Mouse (Mus musculus) splenic B cell, adult 2 months (primary cell): Measurements from ENCODE around the gene Atp2b1.

Source experiments
- DNase-seq: peaks from one replicate; pipeline ENCODE4 v3.0.0-alpha.2; 2011; ENCODE audit warnings: low read depth, low spot score
- H3K27me3 ChIP-seq: 2 replicates; pipeline ENCODE4 v1.6.1; 2012; ENCODE audit warnings: mild to moderate bottlenecking, low read length, moderate library complexity, mixed read lengths; ENCODE audit not compliant: control insufficient read depth, poor library complexity, insufficient read depth, severe bottlenecking
- H3K36me3 ChIP-seq: 2 replicates; pipeline ENCODE4 v1.6.1; 2012; ENCODE audit warnings: mild to moderate bottlenecking, low read length, moderate library complexity, mixed read lengths; ENCODE audit not compliant: control insufficient read depth, poor library complexity, insufficient read depth, severe bottlenecking

The Atp2b1 gene

DNA sequence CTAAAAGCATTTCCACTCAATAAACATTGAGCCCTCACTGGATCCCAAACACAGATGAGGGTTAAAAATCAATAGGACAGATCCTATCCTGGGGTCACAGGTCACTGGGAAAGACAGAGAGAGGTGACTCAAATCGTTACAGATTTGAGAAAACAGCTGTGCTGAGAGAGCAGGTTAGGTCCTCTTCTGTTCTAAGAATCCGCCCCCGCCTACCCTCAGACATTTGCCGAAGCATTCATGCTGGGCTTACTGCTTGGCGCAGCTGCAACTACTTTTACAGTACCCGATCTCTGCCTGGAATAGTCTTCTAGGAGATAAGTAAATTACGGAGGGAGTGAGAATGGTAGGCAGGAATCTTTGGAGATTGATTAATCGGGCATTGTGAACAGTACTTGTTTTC, 47.9 kb downstream of the Atp2b1 start:
- H3K36me3 ChIP-seq: no peaks in the 10 kb centered on the region
- H3K27me3 ChIP-seq: no peaks in the 10 kb centered on the region
- no peak for DNase-seq

DNA sequence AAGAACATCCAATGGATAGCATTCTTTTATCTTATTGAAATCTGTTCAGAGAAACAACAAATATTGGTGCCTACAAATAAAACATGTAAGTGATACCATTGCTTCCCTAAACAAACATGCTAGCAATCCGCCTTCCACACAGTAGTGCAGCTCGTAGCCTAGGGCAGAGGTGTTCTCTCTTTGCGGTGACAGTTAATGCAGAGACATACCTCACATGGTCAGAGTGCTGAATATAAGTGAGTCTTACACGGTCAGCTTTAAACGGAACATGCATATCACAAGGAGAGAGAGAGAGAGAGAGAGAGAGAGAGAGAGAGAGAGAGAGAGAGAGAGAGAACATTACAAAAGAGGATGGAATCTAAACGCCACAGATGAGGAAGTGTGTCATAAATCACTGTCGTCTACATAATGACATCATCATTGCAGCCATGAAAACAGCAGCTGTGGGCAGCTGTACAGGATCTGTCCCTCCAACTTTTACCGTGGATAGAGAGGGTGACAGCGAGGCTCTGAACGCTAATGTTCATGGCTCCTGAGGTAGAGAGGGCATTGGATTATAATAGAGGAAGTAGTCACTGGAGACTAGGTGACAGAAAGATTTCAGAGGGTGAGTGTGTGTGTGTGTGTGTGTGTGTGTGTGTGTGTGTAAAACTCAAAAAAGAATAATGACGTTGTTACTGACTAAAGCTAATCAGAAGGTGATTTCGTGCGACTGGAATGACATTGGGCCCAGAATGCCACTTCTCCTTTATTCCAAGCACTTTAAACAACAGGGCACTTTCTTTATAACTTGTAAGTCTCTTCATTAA, 52.4 kb downstream of the Atp2b1 start:
- Histone ChIP-seq H3K27me3 (no peaks in the 10 kb centered on the region), H3K36me3 (peaks cover 2% of the 10 kb centered on the region; the same call in 1 of the 2 replicates)
- peak; percentile 58 for DNase-seq

DNA sequence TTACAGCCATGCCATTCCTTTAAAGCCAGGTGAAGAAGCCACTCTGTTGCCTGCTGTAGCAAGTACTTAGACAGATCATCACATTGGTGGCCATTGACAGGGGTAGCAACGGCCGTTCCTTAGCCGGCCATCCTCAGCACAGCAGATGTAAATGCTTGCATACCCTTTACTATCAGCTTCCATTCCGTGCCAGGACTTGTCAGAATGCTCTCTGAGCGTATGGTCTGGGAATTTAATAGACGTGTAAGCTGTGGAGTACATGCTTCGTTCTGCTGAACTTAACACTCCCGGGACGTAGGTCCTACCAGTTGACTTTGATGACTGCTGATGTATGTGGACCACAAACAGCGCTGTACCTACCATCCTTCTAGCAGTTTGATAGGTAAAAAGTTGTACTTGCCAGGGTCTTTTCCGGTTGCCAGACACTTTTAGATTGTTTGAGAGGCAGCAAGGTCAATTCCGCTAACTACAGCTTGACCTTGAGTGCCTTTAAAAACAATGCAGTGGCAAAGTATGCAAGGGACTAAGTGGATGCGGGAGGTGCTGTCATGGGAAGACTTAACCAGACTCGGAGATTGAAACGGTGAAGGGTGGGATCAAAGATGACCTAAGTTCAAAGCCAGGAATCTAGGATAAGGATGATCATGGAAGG, 53.2 kb downstream of the Atp2b1 start:
- H3K27me3 ChIP-seq: no peaks in the 10 kb centered on the region
- DNase-seq: no peak
- H3K36me3 ChIP-seq: peaks cover 2% of the 10 kb centered on the region; the same call in 1 of the 2 replicates

DNA sequence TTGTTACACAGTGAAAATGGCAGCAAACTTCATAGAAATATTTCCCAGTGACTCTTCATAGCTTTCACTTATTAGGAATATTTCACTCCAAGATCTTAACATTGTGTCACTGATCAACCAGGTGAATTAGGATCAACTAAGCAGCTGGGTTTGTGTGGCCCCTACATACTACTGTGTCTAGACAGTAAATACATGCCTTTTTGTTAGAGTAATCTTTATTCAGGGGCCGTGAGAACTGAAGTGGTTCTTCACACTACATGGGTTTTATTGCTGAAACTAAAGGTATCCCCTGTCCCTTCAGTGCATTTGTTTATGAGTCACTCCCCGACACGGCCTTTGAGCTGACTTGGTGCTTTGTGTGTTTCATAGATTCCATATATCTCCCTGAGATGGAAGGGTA, 56.7 kb downstream of the Atp2b1 start:
- no peak for DNase-seq
- Histone ChIP-seq H3K36me3 (peaks cover 5% of the 10 kb centered on the region; the same call in 1 of the 2 replicates), H3K27me3 (no peaks in the 10 kb centered on the region)

DNA sequence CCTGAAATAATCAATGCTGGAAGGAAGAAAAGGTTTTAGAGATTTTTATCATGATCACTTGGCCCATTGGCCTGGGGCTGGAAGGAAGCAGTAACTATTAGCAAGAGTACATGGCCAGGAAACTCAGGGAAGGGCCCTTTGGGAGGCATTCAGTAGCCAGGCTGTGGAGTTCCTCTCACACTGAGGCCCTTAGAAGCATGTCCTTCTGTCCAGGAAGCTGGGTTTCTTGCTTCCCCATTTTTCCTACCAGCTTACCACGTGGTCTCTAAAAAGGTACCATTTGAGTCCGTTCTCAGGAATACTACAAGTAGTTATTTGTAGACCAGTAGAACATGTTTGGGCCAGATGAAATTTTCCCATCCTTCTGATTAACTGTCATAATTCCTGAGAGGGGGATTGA, 58.2 kb downstream of the Atp2b1 start:
- Histone ChIP-seq H3K36me3 (peaks cover 7% of the 10 kb centered on the region; the same call in 1 of the 2 replicates), H3K27me3 (no peaks in the 10 kb centered on the region)
- no peak for DNase-seq

DNA sequence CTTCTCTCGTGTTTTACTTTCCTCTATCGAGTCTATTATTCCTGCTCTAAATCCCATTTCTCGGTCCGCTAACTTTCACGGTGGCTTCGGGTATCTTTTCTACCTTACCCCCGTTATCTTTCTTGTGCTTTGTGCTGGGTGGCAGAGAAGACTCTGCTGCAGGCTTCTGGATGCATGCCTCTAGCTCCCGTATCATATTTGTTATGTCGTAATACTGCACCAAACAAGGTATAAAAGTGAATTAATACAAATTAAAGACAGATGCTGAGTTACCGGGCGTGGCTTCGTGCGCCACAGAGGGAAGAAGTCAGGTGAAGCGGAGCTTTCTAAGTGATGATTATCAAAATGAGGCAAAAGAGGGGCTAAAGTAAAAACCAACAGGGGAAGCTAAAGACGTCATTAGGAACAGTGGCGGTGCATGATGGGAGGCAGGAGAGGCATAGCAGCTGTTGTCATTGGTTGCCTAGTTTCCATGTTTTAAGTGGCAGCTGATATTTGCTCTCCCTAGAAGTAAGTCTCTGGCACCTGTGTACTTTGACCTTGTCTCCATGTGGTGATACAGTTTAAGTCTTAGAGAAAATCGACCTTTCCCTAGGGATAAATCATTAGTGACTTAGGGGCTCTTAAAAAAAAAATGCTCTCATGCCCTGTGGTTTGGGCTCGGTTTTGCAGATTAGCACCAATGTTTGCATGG, 58.9 kb downstream of the Atp2b1 start:
- H3K27me3 ChIP-seq: no peaks in the 10 kb centered on the region
- DNase-seq: no peak

DNA sequence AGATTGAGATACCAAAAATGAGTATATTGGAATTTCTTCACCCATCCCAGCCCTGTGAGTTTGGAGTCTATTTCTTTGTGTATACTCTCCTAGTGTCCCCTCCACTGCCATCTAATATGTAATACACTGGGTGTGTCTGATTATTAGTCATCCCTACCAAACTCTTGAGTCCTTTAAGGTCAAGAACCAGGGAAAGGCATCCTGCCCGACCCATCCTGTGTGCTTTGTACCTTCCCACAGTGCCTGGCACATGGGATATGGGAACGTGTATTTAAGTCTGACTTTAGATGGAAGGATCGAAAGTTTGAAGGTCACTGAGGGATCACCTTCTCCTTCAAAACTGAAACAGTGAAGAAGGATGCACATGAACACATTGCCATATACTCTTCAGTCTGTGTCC, 60.4 kb downstream of the Atp2b1 start:
- H3K27me3 ChIP-seq: no peaks in the 10 kb centered on the region
- peaks cover 8% of the 10 kb centered on the region for H3K36me3 ChIP-seq
- DNase-seq: no peak

More for the DNA sequence above, 58.9 kb downstream of the Atp2b1 start:
- H3K36me3 ChIP-seq: peaks cover 7% of the 10 kb centered on the region; the same call in 1 of the 2 replicates

DNA sequence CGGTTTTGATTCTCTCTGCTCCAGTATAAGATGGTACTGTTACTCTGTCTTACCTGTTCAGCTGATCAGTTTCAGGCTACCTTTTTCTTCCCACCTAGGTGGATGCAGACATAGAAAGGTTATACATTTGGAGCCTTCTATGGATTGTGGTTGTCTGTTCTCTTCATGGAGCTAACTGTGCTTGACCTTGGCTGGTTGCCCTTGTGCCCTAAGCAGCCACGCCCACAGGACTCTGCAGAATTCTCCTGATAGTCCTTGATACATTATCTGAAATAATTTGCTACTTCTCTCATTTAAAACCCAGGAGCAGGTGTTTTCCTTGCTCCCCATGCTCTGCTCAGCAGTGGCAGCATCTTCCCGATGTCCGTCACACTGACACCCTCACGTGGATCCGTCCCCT, 61.4 kb downstream of the Atp2b1 start:
- no peaks in the 10 kb centered on the region for H3K27me3 ChIP-seq
- H3K36me3 ChIP-seq: peaks cover 8% of the 10 kb centered on the region
- DNase-seq: no peak

DNA sequence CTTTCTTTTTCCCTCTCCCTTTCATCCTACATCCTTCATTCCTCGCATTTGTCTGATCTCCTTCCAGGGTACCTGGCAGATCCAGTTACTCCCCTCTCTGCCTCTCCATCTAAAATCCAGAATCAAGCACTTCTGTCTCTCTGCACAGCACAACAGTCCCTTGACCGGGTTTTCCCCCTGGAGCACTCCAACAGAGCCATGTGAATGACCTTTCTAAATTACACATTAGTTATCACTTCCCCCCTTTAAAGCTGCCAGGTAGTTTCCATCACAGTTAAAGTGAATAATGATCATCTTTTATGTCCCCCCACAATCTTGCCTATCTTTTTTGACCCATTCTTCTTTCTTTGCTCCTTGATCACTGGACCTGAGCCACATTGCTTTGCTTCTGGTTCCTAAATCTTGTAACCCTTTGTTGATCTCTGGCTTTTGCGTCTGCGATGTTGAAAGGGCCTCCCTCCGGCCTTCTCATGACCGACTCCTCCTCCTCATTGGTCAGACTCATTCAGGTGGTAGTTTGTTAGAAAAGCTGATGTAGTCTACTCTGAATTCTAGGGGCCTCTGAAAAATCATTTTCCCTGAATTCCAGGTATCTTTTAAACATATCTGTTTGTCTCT, 62.8 kb downstream of the Atp2b1 start:
- no peaks in the 10 kb centered on the region for H3K27me3 ChIP-seq
- peaks cover 11% of the 10 kb centered on the region for H3K36me3 ChIP-seq
- no peak for DNase-seq

DNA sequence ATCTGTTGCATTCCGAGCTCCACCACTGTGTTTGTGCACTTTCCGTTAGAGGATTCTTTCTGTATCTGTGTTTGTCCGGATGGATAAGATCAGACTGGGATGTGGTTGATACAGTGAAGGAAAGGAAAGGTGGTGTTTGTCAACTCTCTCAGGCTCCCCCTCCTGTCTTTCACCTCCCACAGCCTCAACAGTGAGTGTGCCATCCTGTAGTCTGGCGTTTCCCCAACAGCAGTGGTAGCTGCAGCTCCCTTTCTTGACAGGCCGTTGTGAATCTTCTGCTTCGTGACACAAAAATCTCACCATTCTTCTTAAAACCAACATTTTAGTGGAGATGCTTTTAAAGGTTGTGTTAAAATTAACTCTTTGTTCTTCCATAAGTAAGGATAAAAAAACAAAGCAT, 64.6 kb downstream of the Atp2b1 start:
- Histone ChIP-seq H3K27me3 (no peaks in the 10 kb centered on the region), H3K36me3 (peaks cover 8% of the 10 kb centered on the region)
- DNase-seq: no peak

DNA sequence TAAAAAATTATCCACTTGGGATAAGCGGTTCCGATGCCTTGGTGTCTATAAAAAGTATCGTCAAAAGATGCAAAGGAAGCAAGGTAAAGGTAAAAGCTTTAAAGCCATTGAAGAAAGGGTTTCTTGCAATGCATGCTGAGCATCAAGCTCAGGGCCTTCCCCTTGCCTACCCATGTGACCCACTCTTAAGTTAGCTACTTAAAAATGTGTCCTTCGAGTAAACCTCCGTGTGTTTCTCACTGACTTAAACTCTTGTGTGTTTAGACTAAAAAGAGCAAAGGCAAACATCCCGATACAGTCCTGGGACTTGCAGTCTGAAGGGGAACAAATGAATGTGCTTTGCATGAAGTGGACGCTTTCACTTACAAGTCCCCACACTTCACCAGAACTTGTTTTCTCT, 65.1 kb downstream of the Atp2b1 start:
- peaks cover 10% of the 10 kb centered on the region for H3K36me3 ChIP-seq
- H3K27me3 ChIP-seq: no peaks in the 10 kb centered on the region
- no peak for DNase-seq

DNA sequence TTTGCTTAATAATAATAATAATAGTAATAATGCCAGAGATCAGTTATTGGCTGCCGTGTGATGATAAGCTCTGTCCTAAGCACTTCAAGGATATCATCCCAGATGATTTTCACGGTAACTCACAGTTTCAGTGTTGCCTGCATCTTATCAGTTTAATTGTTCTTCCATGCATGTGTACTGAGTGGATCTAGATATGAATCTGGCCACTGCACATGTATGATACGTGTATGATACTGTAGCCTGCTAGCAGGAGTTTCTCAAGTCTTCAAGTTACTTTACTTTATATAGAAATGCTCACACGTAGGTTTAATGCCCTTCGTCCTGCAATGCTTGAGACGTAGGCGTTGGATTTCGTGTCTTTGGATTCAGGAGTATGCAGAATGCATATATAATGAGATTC, 65.7 kb downstream of the Atp2b1 start:
- no peak for DNase-seq
- Histone ChIP-seq H3K36me3 (peaks cover 10% of the 10 kb centered on the region), H3K27me3 (no peaks in the 10 kb centered on the region)

DNA sequence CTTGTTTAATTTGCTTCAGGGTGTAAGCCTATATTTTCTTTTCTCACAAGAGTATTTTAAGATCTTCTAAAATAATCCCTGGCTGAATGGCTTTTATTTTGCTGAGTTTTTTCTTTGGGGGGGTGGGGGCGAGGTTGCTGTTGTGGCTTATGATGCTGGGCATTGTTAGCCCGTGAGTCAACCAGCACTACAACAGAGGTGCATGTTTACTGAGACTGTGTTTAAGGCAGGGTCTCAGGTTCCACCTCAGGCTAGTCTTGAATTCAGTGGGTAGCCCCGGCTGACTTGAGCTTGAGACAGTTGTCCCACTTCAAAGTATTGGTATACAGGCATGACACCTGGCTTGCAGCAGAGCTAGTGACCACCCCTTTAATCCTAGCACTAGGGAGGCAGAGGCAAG, 77.8 kb downstream of the Atp2b1 start:
- no peak for DNase-seq
- H3K27me3 ChIP-seq: no peaks in the 10 kb centered on the region
- peaks cover 2% of the 10 kb centered on the region for H3K36me3 ChIP-seq

DNA sequence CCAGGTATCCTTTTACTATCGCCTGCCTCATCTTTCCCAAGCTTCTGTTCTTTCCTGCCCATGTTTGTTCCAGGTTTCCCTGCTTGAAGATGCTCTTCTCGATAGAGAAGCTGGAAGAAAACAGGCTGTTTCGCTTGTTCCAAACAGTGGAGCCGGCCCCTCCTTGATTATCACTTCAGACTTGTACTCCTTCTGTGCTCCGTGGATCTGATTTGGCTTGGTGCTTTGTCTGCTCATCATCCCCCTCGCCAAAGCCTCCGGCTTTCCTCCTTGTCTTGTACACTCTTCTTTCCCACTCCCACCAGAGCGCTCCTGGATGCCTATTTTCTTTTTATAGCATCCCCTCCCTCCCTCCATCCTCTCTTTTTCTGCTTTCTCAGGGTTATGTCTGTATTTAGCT, 79.0 kb downstream of the Atp2b1 start:
- no peak for DNase-seq
- Histone ChIP-seq H3K36me3 (peaks cover 2% of the 10 kb centered on the region), H3K27me3 (no peaks in the 10 kb centered on the region)
